Mouse (Mus musculus): ENCODE measurements around the gene Psmb6. TPM values are rescaled to one million over a fixed set of nuclear protein-coding genes. Genes with fewer than 3 reads are reported as not detected.

Gene Psmb6
- polyA plus RNA-seq, 1 experiment: 244 TPM

GRCm38 (mm10) chr11:70511242-70511641 lies 13.9 kb upstream of the Psmb6 start:
- H3K27me3 ChIP-seq (ENCODE audit: control insufficient read depth, insufficient read depth, low read length, poor library complexity, severe bottlenecking): no peaks in the 10 kb centered on the region
- TF ChIP-seq EP300 (IDR thresholded peaks at IDR 0.05; ENCODE audit: insufficient read depth, low read depth, low read length) (no peak), CTCF (IDR thresholded peaks at IDR 0.05; ENCODE audit: low read depth, low read length) (no peak), POLR2A (IDR thresholded peaks at IDR 0.05; ENCODE audit: insufficient read depth, low read length) (no peak)
- no peak overlapping the region for H3K27ac ChIP-seq (ENCODE audit: insufficient read depth, low read length)
- peaks cover 2% of the 10 kb centered on the region for H3K4me1 ChIP-seq (ENCODE audit: control insufficient read depth, insufficient read depth, low read length)
- H3K9me3 ChIP-seq (replicated peaks; ENCODE audit: control insufficient read depth, insufficient read depth, low read length, poor library complexity, severe bottlenecking): no peaks in the 10 kb centered on the region
- H3K36me3 ChIP-seq (ENCODE audit: control insufficient read depth, insufficient read depth, low read length, poor library complexity, severe bottlenecking): no peaks in the 10 kb centered on the region
- H3K4me3 ChIP-seq (ENCODE audit: low read depth, low read length): no peak overlapping the region
- no peak overlapping the region for H3K9ac ChIP-seq (ENCODE audit: low read depth, poor library complexity, severe bottlenecking)

GRCm38 (mm10) chr11:70511825-70512224 lies 13.3 kb upstream of the Psmb6 start:
- peaks cover 2% of the 10 kb centered on the region for H3K4me1 ChIP-seq (ENCODE audit: control insufficient read depth, insufficient read depth, low read length)
- no peak overlapping the region for H3K27ac ChIP-seq (ENCODE audit: insufficient read depth, low read length)
- H3K27me3 ChIP-seq (ENCODE audit: control insufficient read depth, insufficient read depth, low read length, poor library complexity, severe bottlenecking): no peaks in the 10 kb centered on the region
- no peaks in the 10 kb centered on the region for H3K9me3 ChIP-seq (replicated peaks; ENCODE audit: control insufficient read depth, insufficient read depth, low read length, poor library complexity, severe bottlenecking)
- no peak overlapping the region for H3K4me3 ChIP-seq (ENCODE audit: low read depth, low read length)
- TF ChIP-seq EP300 (IDR thresholded peaks at IDR 0.05; ENCODE audit: insufficient read depth, low read depth, low read length): no peak
- no peak for TF ChIP-seq CTCF (IDR thresholded peaks at IDR 0.05; ENCODE audit: low read depth, low read length)
- no peak for TF ChIP-seq POLR2A (IDR thresholded peaks at IDR 0.05; ENCODE audit: insufficient read depth, low read length)
- H3K9ac ChIP-seq (ENCODE audit: low read depth, poor library complexity, severe bottlenecking): no peak overlapping the region
- no peaks in the 10 kb centered on the region for H3K36me3 ChIP-seq (ENCODE audit: control insufficient read depth, insufficient read depth, low read length, poor library complexity, severe bottlenecking)

- TF ChIP-seq EP300 (IDR thresholded peaks at IDR 0.05; ENCODE audit: insufficient read depth, low read depth, low read length) (no peak), POLR2A (IDR thresholded peaks at IDR 0.05; ENCODE audit: insufficient read depth, low read length) (no peak)
- H3K27ac ChIP-seq (ENCODE audit: insufficient read depth, low read length): no peak overlapping the region
- H3K4me3 ChIP-seq (ENCODE audit: low read depth, low read length): no peak overlapping the region
- no peak overlapping the region for H3K9ac ChIP-seq (ENCODE audit: low read depth, poor library complexity, severe bottlenecking)
- no peaks in the 10 kb centered on the region for H3K27me3 ChIP-seq (ENCODE audit: control insufficient read depth, insufficient read depth, low read length, poor library complexity, severe bottlenecking)
- no peaks in the 10 kb centered on the region for H3K36me3 ChIP-seq (ENCODE audit: control insufficient read depth, insufficient read depth, low read length, poor library complexity, severe bottlenecking)
- H3K9me3 ChIP-seq (replicated peaks; ENCODE audit: control insufficient read depth, insufficient read depth, low read length, poor library complexity, severe bottlenecking): no peaks in the 10 kb centered on the region
- H3K4me1 ChIP-seq (ENCODE audit: control insufficient read depth, insufficient read depth, low read length): peaks cover 2% of the 10 kb centered on the region
These were observed 12.3 kb upstream of the Psmb6 start for GRCm38 (mm10) chr11:70512709-70513342.

- TF ChIP-seq POLR2A (IDR thresholded peaks at IDR 0.05; ENCODE audit: insufficient read depth, low read length) (no peak), CTCF (IDR thresholded peaks at IDR 0.05; ENCODE audit: low read depth, low read length) (no peak), EP300 (IDR thresholded peaks at IDR 0.05; ENCODE audit: insufficient read depth, low read depth, low read length) (no peak)
- Histone ChIP-seq H3K27ac (ENCODE audit: insufficient read depth, low read length) (no peak overlapping the region), H3K27me3 (ENCODE audit: control insufficient read depth, insufficient read depth, low read length, poor library complexity, severe bottlenecking) (no peaks in the 10 kb centered on the region), H3K4me3 (ENCODE audit: low read depth, low read length) (no peak overlapping the region), H3K36me3 (ENCODE audit: control insufficient read depth, insufficient read depth, low read length, poor library complexity, severe bottlenecking) (no peaks in the 10 kb centered on the region), H3K9me3 (replicated peaks; ENCODE audit: control insufficient read depth, insufficient read depth, low read length, poor library complexity, severe bottlenecking) (no peaks in the 10 kb centered on the region), H3K9ac (ENCODE audit: low read depth, poor library complexity, severe bottlenecking) (no peak overlapping the region), H3K4me1 (ENCODE audit: control insufficient read depth, insufficient read depth, low read length) (peaks cover 2% of the 10 kb centered on the region)
These were observed 11.6 kb upstream of the Psmb6 start for GRCm38 (mm10) chr11:70513520-70513919.

GRCm38 (mm10) chr11:70514288-70514687 lies 10.9 kb upstream of the Psmb6 start, which contains the start of gene Vmo1:
Vmo1 (minus strand) TSS chr11:70514616.
- no peak within 1 kb of the TSS for H3K27ac ChIP-seq (ENCODE audit: insufficient read depth, low read length)
- peaks cover 2% of the 10 kb centered on the region for H3K4me1 ChIP-seq (ENCODE audit: control insufficient read depth, insufficient read depth, low read length)
- no peaks in the 10 kb centered on the region for H3K9me3 ChIP-seq (replicated peaks; ENCODE audit: control insufficient read depth, insufficient read depth, low read length, poor library complexity, severe bottlenecking)
- no peak within 1 kb of the TSS for H3K9ac ChIP-seq (ENCODE audit: low read depth, poor library complexity, severe bottlenecking)
- no peaks in the 10 kb centered on the region for H3K36me3 ChIP-seq (ENCODE audit: control insufficient read depth, insufficient read depth, low read length, poor library complexity, severe bottlenecking)
- no peaks in the 10 kb centered on the region for H3K27me3 ChIP-seq (ENCODE audit: control insufficient read depth, insufficient read depth, low read length, poor library complexity, severe bottlenecking)
- H3K4me3 ChIP-seq (ENCODE audit: low read depth, low read length): no peak within 1 kb of the TSS
- TF ChIP-seq CTCF (IDR thresholded peaks at IDR 0.05; ENCODE audit: low read depth, low read length) (no peak), EP300 (IDR thresholded peaks at IDR 0.05; ENCODE audit: insufficient read depth, low read depth, low read length) (no peak), POLR2A (IDR thresholded peaks at IDR 0.05; ENCODE audit: insufficient read depth, low read length) (no peak)

DNA sequence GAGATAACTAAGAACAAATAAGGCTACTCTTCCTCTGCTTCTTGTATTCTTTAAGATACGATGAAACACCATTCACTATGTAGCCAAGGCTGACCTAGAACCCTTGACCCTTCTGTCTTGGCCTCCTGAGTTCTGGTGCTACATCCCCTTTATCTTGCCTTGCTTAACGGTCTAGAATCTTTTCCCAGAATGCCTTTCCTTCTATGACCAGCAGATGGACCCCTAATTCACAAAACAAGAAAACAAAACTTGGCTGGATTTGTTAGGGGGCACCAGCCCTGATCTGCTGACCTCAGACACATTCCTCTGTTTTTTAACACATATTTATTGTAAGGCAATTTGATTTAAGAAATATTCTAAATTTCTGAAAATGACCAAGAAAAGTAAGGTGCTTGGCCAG lies 8.8 kb upstream of the Psmb6 start:
- no peak overlapping the region for H3K27ac ChIP-seq (ENCODE audit: insufficient read depth, low read length)
- H3K27me3 ChIP-seq (ENCODE audit: control insufficient read depth, insufficient read depth, low read length, poor library complexity, severe bottlenecking): no peaks in the 10 kb centered on the region
- no peak overlapping the region for H3K4me3 ChIP-seq (ENCODE audit: low read depth, low read length)
- no peaks in the 10 kb centered on the region for H3K9me3 ChIP-seq (replicated peaks; ENCODE audit: control insufficient read depth, insufficient read depth, low read length, poor library complexity, severe bottlenecking)
- peaks cover 2% of the 10 kb centered on the region for H3K4me1 ChIP-seq (ENCODE audit: control insufficient read depth, insufficient read depth, low read length)
- H3K9ac ChIP-seq (ENCODE audit: low read depth, poor library complexity, severe bottlenecking): no peak overlapping the region
- no peaks in the 10 kb centered on the region for H3K36me3 ChIP-seq (ENCODE audit: control insufficient read depth, insufficient read depth, low read length, poor library complexity, severe bottlenecking)
- no peak for TF ChIP-seq POLR2A (IDR thresholded peaks at IDR 0.05; ENCODE audit: insufficient read depth, low read length)
- no peak for TF ChIP-seq EP300 (IDR thresholded peaks at IDR 0.05; ENCODE audit: insufficient read depth, low read depth, low read length)
- TF ChIP-seq CTCF (IDR thresholded peaks at IDR 0.05; ENCODE audit: low read depth, low read length): no peak

Measured in ES-Bruce4 (cell line).